ENCODE assay signal across 9 mouse cellular contexts in genomic region chr14:22259376-22260032, GRCm38 (mm10).
DNase-seq lines count a peak whose midpoint lies in the region; ATAC-seq lines count a peak whose summit lies in the region.
"Had no signal": no experiment of that assay in that cellular context is flagged by ENCODE, and none has a peak within 500 bp of the region (broad histone marks: within the 10 kb centered on the region; RNA-seq: fewer than 3 reads in every experiment).

No protein-coding gene starts in this region.

- H3K27me3 ChIP-seq in forebrain, embryonic 16.5 days (replicated peaks; ENCODE audit: control insufficient read depth, insufficient read depth, low read length), result peaks cover 6% of the 10 kb centered on the region; the same call in 1 of the 2 replicates
- H3K27me3 ChIP-seq in kidney, embryonic 15.5 days, result peaks cover 23% of the 10 kb centered on the region
- H3K27me3 ChIP-seq: liver, embryonic 15.5 days had no signal

- 10% methylated on average over 10 of the region's 10 CpGs for WGBS in forebrain, embryonic 16.5 days
- WGBS in kidney, embryonic 15.5 days, result 38% methylated on average over 10 of the region's 10 CpGs

- H3K4me2 ChIP-seq in forebrain, embryonic 16.5 days (ENCODE audit: low read length), result peak overlapping the region; percentile 20; the same call in 1 of the 2 replicates
- no peak overlapping the region for H3K4me2 ChIP-seq in kidney, embryonic 15.5 days
- H3K4me2 ChIP-seq: liver, embryonic 15.5 days had no signal

- peak; percentile 19 to 35 for DNase-seq in layer of hippocampus, postnatal 10 days (ENCODE audit: low spot score in 2 of 2)
- DNase-seq in layer of hippocampus, adult 11-12 months (ENCODE audit: low spot score), result no peak
- peak; percentile 60 for DNase-seq in embryo, embryonic 10 days (ENCODE audit: low spot score)
- DNase-seq in neural tube, embryonic 10.5 days (ENCODE audit: extremely low spot score, low spot score), result peak; percentile 41
- DNase-seq in right cerebral cortex, postnatal 10 days (ENCODE audit: low spot score in 2 of 2), result no peak
- DNase-seq in frontal cortex, postnatal 14 days (ENCODE audit: low spot score in 2 of 2), result no peak

- H3K36me3 ChIP-seq in forebrain, embryonic 16.5 days (ENCODE audit: control insufficient read depth, insufficient read depth), result no peaks in the 10 kb centered on the region
- H3K36me3 ChIP-seq in kidney, embryonic 15.5 days, result no peaks in the 10 kb centered on the region
- H3K36me3 ChIP-seq: liver, embryonic 15.5 days had no signal

- H3K9ac ChIP-seq in forebrain, embryonic 16.5 days (replicated peaks; ENCODE audit: low read depth, low read length), result peak overlapping the region; percentile 27
- no peak overlapping the region for H3K9ac ChIP-seq in kidney, embryonic 15.5 days
- H3K9ac ChIP-seq: liver, embryonic 15.5 days had no signal

- peak overlapping the region; percentile 10; the same call in 1 of the 2 replicates for H3K27ac ChIP-seq in forebrain, embryonic 16.5 days (ENCODE audit: low read length)
- no peak overlapping the region for H3K27ac ChIP-seq in kidney, embryonic 15.5 days
- H3K27ac ChIP-seq: liver, embryonic 15.5 days had no signal

- H3K4me1 ChIP-seq in forebrain, embryonic 16.5 days (replicated peaks; ENCODE audit: control insufficient read depth, insufficient read depth, low read length), result peaks cover 11% of the 10 kb centered on the region
- H3K4me1 ChIP-seq in kidney, embryonic 15.5 days, result peaks cover 18% of the 10 kb centered on the region; the same call in 1 of the 2 replicates
- H3K4me1 ChIP-seq: liver, embryonic 15.5 days had no signal

- H3K4me3 ChIP-seq in forebrain, embryonic 16.5 days (replicated peaks; ENCODE audit: low read length), result no peak overlapping the region
- H3K4me3 ChIP-seq in kidney, embryonic 15.5 days (replicated peaks), result no peak overlapping the region
- H3K4me3 ChIP-seq: liver, embryonic 15.5 days had no signal

- ATAC-seq in forebrain, embryonic 16.5 days, result peak; percentile 58
- no peak for ATAC-seq in kidney, embryonic 15.5 days (replicated peaks; ENCODE audit: low FRiP score)

- no peaks in the 10 kb centered on the region for H3K9me3 ChIP-seq in forebrain, embryonic 16.5 days (ENCODE audit: control insufficient read depth, low read length)
- no peaks in the 10 kb centered on the region for H3K9me3 ChIP-seq in kidney, embryonic 15.5 days (replicated peaks)
- H3K9me3 ChIP-seq: liver, embryonic 15.5 days had no signal

Comparison
In these comparisons a context has a peak if more than half of its experiments do, and no peak if none do; other contexts are left out.
1. DNase-seq: peak in layer of hippocampus, postnatal 10 days (2 of 2), embryo, embryonic 10 days (single experiment) and neural tube, embryonic 10.5 days (single experiment); none in layer of hippocampus, adult 11-12 months (single experiment), right cerebral cortex, postnatal 10 days (0 of 2) and frontal cortex, postnatal 14 days (0 of 2).